ENCODE assay signal across 25 mouse cellular contexts in the genomic region with DNA sequence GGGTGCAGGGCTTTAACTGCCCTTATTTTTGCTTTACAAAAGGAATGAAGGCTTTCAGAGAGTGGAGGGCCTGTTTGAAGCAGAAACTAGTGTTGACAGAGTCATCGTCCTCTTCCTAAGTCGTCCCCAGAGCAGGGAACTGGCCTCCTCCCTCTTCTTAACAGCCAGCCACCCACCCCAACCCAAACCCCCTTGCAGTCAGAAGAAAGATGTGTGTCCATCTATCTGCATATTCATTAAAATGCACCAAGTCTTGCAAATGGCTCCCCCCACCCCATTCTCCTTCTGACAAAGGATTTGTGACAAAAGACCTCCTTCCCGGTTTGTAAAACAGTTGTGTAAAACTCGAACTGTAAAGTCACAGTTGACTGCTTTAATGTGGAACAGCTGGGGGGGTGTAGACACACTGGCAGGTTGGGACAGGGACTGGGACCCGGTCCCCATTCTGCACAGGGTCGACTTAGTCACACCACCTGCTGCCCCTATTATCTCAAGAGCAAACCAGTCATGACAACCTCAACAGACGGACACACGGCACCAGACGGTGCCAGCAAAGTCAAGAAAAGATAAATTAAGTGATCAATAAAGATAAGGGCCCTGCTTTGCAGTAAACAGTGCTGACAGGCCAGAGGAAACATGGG. TPM values are rescaled to one million over a fixed set of nuclear protein-coding genes. Genes with fewer than 3 reads are reported as not detected.
DNase-seq lines count a peak whose midpoint lies in the region; ATAC-seq and TF ChIP-seq lines count a peak whose summit lies in the region.
"Had no signal": no experiment of that assay in that cellular context is flagged by ENCODE, and none has a peak within 500 bp of the region (broad histone marks: within the 10 kb centered on the region; RNA-seq: fewer than 3 reads in every experiment).

No protein-coding gene starts in this region.

- no peak overlapping the region for H3K4me2 ChIP-seq in midbrain, postnatal 0 days (ENCODE audit: low read depth, low read length, poor library complexity, severe bottlenecking)
- no peak overlapping the region for H3K4me2 ChIP-seq in heart, embryonic 12.5 days
- H3K4me2 ChIP-seq: liver, embryonic 12.5 days; lung, embryonic 14.5 days had no signal

- H3K4me1 ChIP-seq in midbrain, embryonic 10.5 days: peaks cover 28% of the 10 kb centered on the region
- H3K4me1 ChIP-seq in midbrain, postnatal 0 days (ENCODE audit: insufficient read depth, low read length): no peaks in the 10 kb centered on the region
- H3K4me1 ChIP-seq in lung, adult 2 months (ENCODE audit: control insufficient read depth, insufficient read depth, low read length): no peaks in the 10 kb centered on the region
- peaks cover 12% of the 10 kb centered on the region; the same call in 1 of the 2 replicates for H3K4me1 ChIP-seq in heart, embryonic 12.5 days (replicated peaks)
- H3K4me1 ChIP-seq: liver, embryonic 12.5 days had no signal

- H3K27me3 ChIP-seq in midbrain, embryonic 10.5 days (ENCODE audit: low read depth, poor library complexity, severe bottlenecking): peaks cover 99% of the 10 kb centered on the region
- peaks cover 10% of the 10 kb centered on the region for H3K27me3 ChIP-seq in midbrain, postnatal 0 days (ENCODE audit: insufficient read depth, low read length)
- peaks cover 8% of the 10 kb centered on the region for H3K27me3 ChIP-seq in heart, embryonic 12.5 days (replicated peaks)
- H3K27me3 ChIP-seq: liver, embryonic 12.5 days had no signal

- no peaks in the 10 kb centered on the region for H3K9me3 ChIP-seq in midbrain, embryonic 10.5 days (replicated peaks)
- no peaks in the 10 kb centered on the region for H3K9me3 ChIP-seq in midbrain, postnatal 0 days (ENCODE audit: low read length)
- no peaks in the 10 kb centered on the region for H3K9me3 ChIP-seq in heart, embryonic 12.5 days (replicated peaks)
- H3K9me3 ChIP-seq: liver, embryonic 12.5 days had no signal

- H3K9ac ChIP-seq in midbrain, postnatal 0 days (replicated peaks; ENCODE audit: low read length, poor library complexity, severe bottlenecking): no peak overlapping the region
- no peak overlapping the region for H3K9ac ChIP-seq in heart, embryonic 12.5 days
- H3K9ac ChIP-seq: liver, embryonic 12.5 days; lung, embryonic 14.5 days had no signal

- no peak for TF ChIP-seq POLR2A in lung, adult 2 months (IDR thresholded peaks at IDR 0.05; ENCODE audit: borderline replicate concordance, extremely low read depth, low read depth, low read length)

- H3K27ac ChIP-seq in midbrain, embryonic 10.5 days (replicated peaks): peak overlapping the region; percentile 55; the same call in 1 of the 2 replicates
- H3K27ac ChIP-seq in midbrain, postnatal 0 days (ENCODE audit: low read depth, low read length): no peak overlapping the region
- no peak overlapping the region for H3K27ac ChIP-seq in heart, embryonic 12.5 days (ENCODE audit: poor library complexity, severe bottlenecking)
- H3K27ac ChIP-seq: gastrocnemius, adult 2 months; liver, embryonic 12.5 days had no signal

- no peak for TF ChIP-seq CTCF in midbrain, postnatal 0 days (IDR thresholded peaks at IDR 0.05)
- no peak for TF ChIP-seq CTCF in lung, adult 2 months (IDR thresholded peaks at IDR 0.05; ENCODE audit: insufficient read depth, low read length)

- H3K36me3 ChIP-seq in midbrain, embryonic 10.5 days: no peaks in the 10 kb centered on the region
- no peaks in the 10 kb centered on the region for H3K36me3 ChIP-seq in midbrain, postnatal 0 days (ENCODE audit: insufficient read depth, low read length)
- H3K36me3 ChIP-seq in heart, embryonic 12.5 days: no peaks in the 10 kb centered on the region
- H3K36me3 ChIP-seq: liver, embryonic 12.5 days had no signal

- no peak overlapping the region for H3K4me3 ChIP-seq in midbrain, embryonic 10.5 days
- H3K4me3 ChIP-seq in midbrain, postnatal 0 days (ENCODE audit: low read depth, low read length): no peak overlapping the region
- no peak overlapping the region for H3K4me3 ChIP-seq in lung, adult 2 months (replicated peaks; ENCODE audit: extremely low read depth, low read depth, low read length)
- H3K4me3 ChIP-seq in heart, embryonic 12.5 days: no peak overlapping the region
- H3K4me3 ChIP-seq: erythroblast, embryonic 14.5 days; gastrocnemius, adult 2 months; liver, embryonic 12.5 days had no signal

- 39% methylated on average over 9 of the region's 9 CpGs for WGBS in midbrain, embryonic 10.5 days
- 25% methylated on average over 9 of the region's 9 CpGs for WGBS in midbrain, postnatal 0 days
- WGBS in lung, adult 2 months: 36% methylated on average over 9 of the region's 9 CpGs
- 22% methylated on average over 9 of the region's 9 CpGs for WGBS in heart, embryonic 12.5 days

- no peak for ATAC-seq in midbrain, postnatal 0 days (ENCODE audit: low FRiP score)
- ATAC-seq in heart, embryonic 12.5 days (ENCODE audit: insufficient number of reproducible peaks, low FRiP score): no peak
- ATAC-seq: CD4-positive, CD25-positive, alpha-beta regulatory T cell, adult 4 months; forebrain, embryonic 16.5 days; intestine, postnatal 0 days; liver, embryonic 12.5 days had no signal

- DNase-seq in midbrain, embryonic 10.5 days (ENCODE audit: low spot score): no peak
- DNase-seq in midbrain, postnatal 0 days (ENCODE audit: low spot score): no peak
- DNase-seq in R1 (ENCODE audit: low read depth, low spot score): peak; percentile 34
- peak; percentile 30 for DNase-seq in mesoderm, embryonic 11.5 days (ENCODE audit: low read depth, low spot score)
- DNase-seq in lung, adult 2 months: no peak
- DNase-seq in lung, adult 18-20 months: no peak
- DNase-seq: adrenal gland, postnatal 14 days; cerebellum, adult 11-12 months; cerebellum, adult 9-11 months; gastrocnemius, adult 2 months; kidney, adult 9 months; kidney, postnatal 10 days; layer of hippocampus, postnatal 36 days; left cerebral cortex, postnatal 4 days; lung, embryonic 14.5 days; lung, postnatal 14 days; retina, postnatal 1 day; right cerebral cortex, postnatal 14 days; thymus, postnatal 4 days had no signal

RNA-seq across cellular contexts. Expression of a gene that starts 49.4 kb away (rescaled TPM):
- polyA plus RNA-seq in midbrain, embryonic 10.5 days (2016; fragmentation: Nextera tagmentation; extraction: Ambion mirVana): 9.8 and 10.3 TPM in 2 replicates
- total RNA-seq in midbrain, postnatal 0 days (2014; rRNA removed): 0.38 and 2.4 TPM in 2 replicates
- polyA plus RNA-seq in midbrain, postnatal 0 days (2015; fragmentation: Nextera tagmentation; extraction: Ambion mirVana): 5.5 and 6.1 TPM in 2 replicates
- 6.4 and 11.7 TPM in 2 replicates for polyA plus RNA-seq in lung, adult 2 months (2012; rRNA removed)
- 18.4 and 19.5 TPM in 2 replicates for polyA plus RNA-seq in heart, embryonic 12.5 days (2016; fragmentation: Nextera tagmentation; extraction: Ambion mirVana)

Comparison
In these comparisons a context has a peak if more than half of its experiments do, and no peak if none do; other contexts are left out.
1. DNase-seq: peak in R1 (single experiment) and mesoderm, embryonic 11.5 days (single experiment); none in midbrain, embryonic 10.5 days (single experiment), midbrain, postnatal 0 days (single experiment), lung, adult 2 months (single experiment) and lung, adult 18-20 months (0 of 2).